Comparison of ENCODE assay signal across 9 mouse cellular contexts in genomic region chr1:179552751-179553150, GRCm38 (mm10). TPM values are rescaled to one million over a fixed set of nuclear protein-coding genes. Genes with fewer than 3 reads are reported as not detected.
DNase-seq lines count a peak whose midpoint lies in the region; ATAC-seq and TF ChIP-seq lines count a peak whose summit lies in the region.
"Had no signal": no experiment of that assay in that cellular context is flagged by ENCODE, and none has a peak within 500 bp of the region (broad histone marks: within the 10 kb centered on the region; RNA-seq: fewer than 3 reads in every experiment).

No protein-coding gene starts in this region.

- TF ChIP-seq EP300 in liver, postnatal 0 days (IDR thresholded peaks at IDR 0.05; ENCODE audit: low read depth), result no peak

- H3K27me3 ChIP-seq in liver, postnatal 0 days (ENCODE audit: insufficient read depth, low read length), result no peaks in the 10 kb centered on the region

- no peaks in the 10 kb centered on the region for H3K9me3 ChIP-seq in liver, postnatal 0 days (ENCODE audit: low read length)

- H3K4me3 ChIP-seq in liver, postnatal 0 days (ENCODE audit: low read depth, low read length), result no peak overlapping the region

- H3K9ac ChIP-seq in liver, postnatal 0 days (replicated peaks), result no peak overlapping the region

- intact Hi-C loops in heart, postnatal 25 days (cut with DNase I), result no loop called here
- intact Hi-C loops in left cerebral cortex, postnatal 10 days (cut with DNase I), result no loop called here

- TF ChIP-seq CTCF in liver, postnatal 0 days (IDR thresholded peaks at IDR 0.05; ENCODE audit: low read depth), result no peak

- H3K27ac ChIP-seq in liver, postnatal 0 days (ENCODE audit: low read depth), result peak overlapping the region; percentile 73

- DNase-seq in heart, adult 11 months, result peak; percentile 94
- DNase-seq in heart, postnatal 25 days (ENCODE audit: low spot score), result no peak
- peak; percentile 12 for DNase-seq in thymus, postnatal 14 days
- no peak for DNase-seq in thymus, postnatal 4 days
- DNase-seq in liver, postnatal 0 days, result peak; percentile 33
- DNase-seq in spleen, postnatal 36 days (ENCODE audit: low spot score in 2 of 2), result no peak
- no peak for DNase-seq in left cerebral cortex, postnatal 10 days (ENCODE audit: extremely low spot score in 1 of 2, low spot score in 2 of 2)
- DNase-seq in left cerebral cortex, adult 9 months (ENCODE audit: low spot score in 2 of 2), result no peak

- peaks cover 45% of the 10 kb centered on the region for H3K4me1 ChIP-seq in liver, postnatal 0 days (ENCODE audit: insufficient read depth)

- H3K4me2 ChIP-seq in liver, postnatal 0 days (ENCODE audit: low read depth, low read length), result no peak overlapping the region

- H3K36me3 ChIP-seq in liver, postnatal 0 days (replicated peaks; ENCODE audit: insufficient read depth, low read length), result peaks cover 2% of the 10 kb centered on the region; the same call in 1 of the 2 replicates

- WGBS in liver, postnatal 0 days (ENCODE audit: insufficient replicate concordance), result 58% methylated on average over 7 of the region's 7 CpGs

- ATAC-seq in liver, postnatal 0 days, result 0 out of 2 replicates have a peak, but pooled peaks have one; percentile 22
- ATAC-seq: forebrain, embryonic 14.5 days had no signal

RNA-seq across cellular contexts. Expression of gene Cnst, which starts 6.6 kb away (rescaled TPM):
- total RNA-seq in heart, postnatal 25 days (2021), result 10 to 100 TPM; 42.8 to 47.2 TPM
- 5.0 and 5.8 TPM in 2 replicates for polyA plus RNA-seq in liver, postnatal 0 days (2015; fragmentation: Nextera tagmentation; extraction: Ambion mirVana)
- total RNA-seq in left cerebral cortex, postnatal 10 days (2021), result 10 to 100 TPM; 30.6 to 30.8 TPM

RNA-seq across cellular contexts. Expression of gene Tfb2m, which starts 6.7 kb away (rescaled TPM):
- 10 to 100 TPM; 47.2 to 47.9 TPM for total RNA-seq in heart, postnatal 25 days (2021)
- 16.3 and 17.6 TPM in 2 replicates for polyA plus RNA-seq in liver, postnatal 0 days (2015; fragmentation: Nextera tagmentation; extraction: Ambion mirVana)
- 10 to 100 TPM; 27.4 to 28.1 TPM for total RNA-seq in left cerebral cortex, postnatal 10 days (2021)

RNA-seq across cellular contexts. Expression of gene Smyd3, which starts 34.9 kb away (rescaled TPM):
- 1 to 10 TPM; 5.6 to 6.0 TPM for total RNA-seq in heart, postnatal 25 days (2021)
- polyA plus RNA-seq in liver, postnatal 0 days (2015; fragmentation: Nextera tagmentation; extraction: Ambion mirVana), result 5.0 and 5.1 TPM in 2 replicates
- 10 to 100 TPM; 20.3 to 30.9 TPM for total RNA-seq in left cerebral cortex, postnatal 10 days (2021)

Comparison
In these comparisons a context has a peak if more than half of its experiments do, and no peak if none do; other contexts are left out.
1. DNase-seq: peak in heart, adult 11 months (single experiment), thymus, postnatal 14 days (single experiment) and liver, postnatal 0 days (single experiment); none in heart, postnatal 25 days (single experiment), thymus, postnatal 4 days (single experiment), spleen, postnatal 36 days (0 of 2), left cerebral cortex, postnatal 10 days (0 of 2) and left cerebral cortex, adult 9 months (0 of 2).